Mouse (Mus musculus): ENCODE results near the gene Ube2f.

GRCm38 (mm10) chr1:91249564-91250414 lies at the start of gene Ube2f:
- peak; percentile 52 for TF ChIP-seq CTCF (IDR thresholded peaks at IDR 0.05; ENCODE audit: extremely low read depth, insufficient read length, insufficient replicate concordance, low read depth, low read length)
- peak; percentile 41 for TF ChIP-seq POLR2A (IDR thresholded peaks at IDR 0.05; ENCODE audit: low read depth, low read length)

All from small intestine, adult 2 months (tissue).